Mouse (Mus musculus) left cerebral cortex, adult 6 months (tissue): ENCODE data around the gene Tipin. TPM values are rescaled to one million over a fixed set of nuclear protein-coding genes. Genes with fewer than 3 reads are reported as not detected.

Experiments
- long read RNA-seq, 2 experiments: library from polyadenylated mRNA; unstranded; transcript quantifications; one replicate each; pipeline ENCODE4 v2.0.0; 2019 to 2020
- polyA plus RNA-seq: library from polyadenylated mRNA; unstranded; fragments of <200 nt; fragmentation: Nextera tagmentation; gene quantifications from 2 replicates; pipeline ENCODE4 v1.2.3, GENCODE M21; 2021

Gene Tipin
- 54.2 and 66.5 TPM in 2 replicates for polyA plus RNA-seq
- long read RNA-seq, experiment 1, transcript Tipin-205 (8 exons, 1,841 nt), result minor isoform, 7 of 61 reads
- long read RNA-seq, experiment 1, transcript Tipin-201 (8 exons, 1,211 nt), result major isoform, 10 of 61 reads
- long read RNA-seq, experiment 1, partial matches to known transcripts, result 4 of 61 reads
- long read RNA-seq, experiment 1, other reads (novel, unspliced or antisense), result 40 of 61 reads
- long read RNA-seq, experiment 2, partial matches to known transcripts, result 14 of 56 reads
- long read RNA-seq, experiment 2, other reads (novel, unspliced or antisense), result 34 of 56 reads

GRCm38 (mm10) chr9:64281105-64281780, at the start of gene Tipin:
Gene Tipin, plus strand, starts transcription at chr9:64281581.

DNA sequence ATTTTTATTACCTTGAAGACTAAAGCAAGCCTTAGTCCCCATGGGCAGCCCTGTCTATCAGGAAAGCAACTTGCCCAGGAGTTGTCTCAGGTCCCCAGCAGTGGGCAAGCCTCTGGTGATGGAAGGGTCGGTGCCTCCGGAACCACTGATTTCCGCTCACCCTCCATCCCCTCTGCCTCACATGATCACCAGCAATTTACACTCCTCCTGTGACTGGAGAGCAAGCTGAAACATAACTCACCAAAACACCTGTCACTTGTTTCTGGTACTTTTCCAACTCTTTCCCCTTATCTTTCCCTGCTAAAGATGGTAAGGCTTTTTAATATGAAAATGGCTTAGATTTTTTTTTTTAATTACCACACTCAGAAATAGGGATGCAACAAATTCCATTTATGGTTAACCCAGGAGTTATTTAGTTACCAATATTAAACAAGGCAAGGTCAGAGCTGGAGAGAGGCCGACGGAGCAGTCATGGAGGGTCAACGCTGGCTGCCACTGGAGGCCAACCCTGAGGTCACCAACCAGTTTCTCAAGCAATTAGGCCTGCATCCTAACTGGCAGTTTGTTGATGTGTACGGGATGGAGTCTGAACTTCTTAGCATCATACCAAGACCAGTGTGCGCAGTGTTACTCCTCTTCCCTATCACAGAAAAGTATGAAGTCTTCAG, 46.5 kb upstream of the Tipin start, which contains the start of gene Uchl4:
TSS of gene Uchl4 (plus strand) at position 434 of the 668 bp plus-strand sequence.

GRCm38 (mm10) chr9:64253021-64253904, 28.1 kb upstream of the Tipin start, which contains the start of gene Map2k1:
Gene Map2k1, minus strand, starts transcription at chr9:64253631.

GRCm38 (mm10) chr9:64341254-64341566, 59.8 kb downstream of the Tipin start, which contains the start of gene Dis3l:
Gene Dis3l, minus strand, starts transcription at chr9:64341288.

Other genes starting within 250 kb of the Tipin start
- gene Lctl, start 164.4 kb upstream of the Tipin start, polyA plus RNA-seq, result 0.18 TPM in 2 replicates
- gene Zwilch, start 108.5 kb upstream of the Tipin start, polyA plus RNA-seq, result 0.97 and 1.6 TPM in 2 replicates
- 912 and 916 TPM in 2 replicates for gene Rpl4, start 108.2 kb upstream of the Tipin start, polyA plus RNA-seq
- 30.7 and 32.9 TPM in 2 replicates for gene Snapc5, start 102.3 kb upstream of the Tipin start, polyA plus RNA-seq
- gene Uchl4, start 46.4 kb upstream of the Tipin start, polyA plus RNA-seq, result 2.5 and 2.6 TPM in 2 replicates
- 204 and 260 TPM in 2 replicates for gene Map2k1, start 27.9 kb upstream of the Tipin start, polyA plus RNA-seq
- gene Dis3l, start 59.7 kb downstream of the Tipin start, polyA plus RNA-seq, result 7.5 and 8.7 TPM in 2 replicates
- gene Megf11, start 104.0 kb downstream of the Tipin start, polyA plus RNA-seq, result 4.1 and 5.7 TPM in 2 replicates